Mouse (Mus musculus): ENCODE results near the gene Cux2. TPM values are rescaled to one million over a fixed set of nuclear protein-coding genes. Genes with fewer than 3 reads are reported as not detected.

Cux2 gene
- polyA plus RNA-seq, 1 experiment from 2014 or later: 14.6 TPM

GRCm38 (mm10) chr5:121810331-121811151 lies 239.4 kb downstream of the Cux2 start:
- H3K27me3 ChIP-seq (replicated peaks; ENCODE audit: control insufficient read depth, insufficient read depth, low read length): no peaks in the 10 kb centered on the region
- H3K27ac ChIP-seq (ENCODE audit: low read depth): no peak overlapping the region
- H3K9me3 ChIP-seq (ENCODE audit: control insufficient read depth, low read length): no peaks in the 10 kb centered on the region
- no peak overlapping the region for H3K9ac ChIP-seq (ENCODE audit: low read length)
- H3K4me1 ChIP-seq (replicated peaks; ENCODE audit: control insufficient read depth, insufficient read depth, low read length): no peaks in the 10 kb centered on the region
- H3K4me2 ChIP-seq (ENCODE audit: low read length): no peak overlapping the region
- peaks cover 78% of the 10 kb centered on the region for H3K36me3 ChIP-seq (ENCODE audit: control insufficient read depth, insufficient read depth, low read length)
- 79% methylated on average over 17 of the region's 17 CpGs for WGBS
- DNase-seq (ENCODE audit: low spot score): no peak
- no peak; the same call in 1 of the 2 replicates for ATAC-seq (replicated peaks; ENCODE audit: low FRiP score, low TSS enrichment, low read depth)
- no peak overlapping the region for H3K4me3 ChIP-seq (ENCODE audit: low read depth, low read length)

- H3K9ac ChIP-seq (ENCODE audit: low read length): no peak overlapping the region
- 65% methylated on average over 5 of the region's 5 CpGs for WGBS
- H3K9me3 ChIP-seq (ENCODE audit: control insufficient read depth, low read length): no peaks in the 10 kb centered on the region
- H3K4me1 ChIP-seq (replicated peaks; ENCODE audit: control insufficient read depth, insufficient read depth, low read length): no peaks in the 10 kb centered on the region
- H3K4me3 ChIP-seq (ENCODE audit: low read depth, low read length): no peak overlapping the region
- ATAC-seq (replicated peaks; ENCODE audit: low FRiP score, low TSS enrichment, low read depth) (no peak), DNase-seq (ENCODE audit: low spot score) (no peak)
- H3K27me3 ChIP-seq (replicated peaks; ENCODE audit: control insufficient read depth, insufficient read depth, low read length): no peaks in the 10 kb centered on the region
- H3K36me3 ChIP-seq (ENCODE audit: control insufficient read depth, insufficient read depth, low read length): peaks cover 77% of the 10 kb centered on the region
- no peak overlapping the region for H3K4me2 ChIP-seq (ENCODE audit: low read length)
- H3K27ac ChIP-seq (ENCODE audit: low read depth): no peak overlapping the region
These were observed 240.2 kb downstream of the Cux2 start for GRCm38 (mm10) chr5:121809667-121810224.

GRCm38 (mm10) chr5:121808202-121808601 lies 241.7 kb downstream of the Cux2 start:
- no peak overlapping the region for H3K27ac ChIP-seq (ENCODE audit: low read depth)
- 84% methylated on average over 2 of the region's 2 CpGs for WGBS
- H3K27me3 ChIP-seq (replicated peaks; ENCODE audit: control insufficient read depth, insufficient read depth, low read length): no peaks in the 10 kb centered on the region
- DNase-seq (ENCODE audit: low spot score) (no peak), ATAC-seq (replicated peaks; ENCODE audit: low FRiP score, low TSS enrichment, low read depth) (no peak)
- no peak overlapping the region for H3K4me3 ChIP-seq (ENCODE audit: low read depth, low read length)
- H3K4me1 ChIP-seq (replicated peaks; ENCODE audit: control insufficient read depth, insufficient read depth, low read length): no peaks in the 10 kb centered on the region
- no peak overlapping the region for H3K9ac ChIP-seq (ENCODE audit: low read length)
- H3K36me3 ChIP-seq (ENCODE audit: control insufficient read depth, insufficient read depth, low read length): peaks cover 78% of the 10 kb centered on the region
- H3K9me3 ChIP-seq (ENCODE audit: control insufficient read depth, low read length): no peaks in the 10 kb centered on the region
- H3K4me2 ChIP-seq (ENCODE audit: low read length): no peak overlapping the region

- Histone ChIP-seq H3K36me3 (ENCODE audit: control insufficient read depth, insufficient read depth, low read length) (peaks cover 78% of the 10 kb centered on the region), H3K4me1 (replicated peaks; ENCODE audit: control insufficient read depth, insufficient read depth, low read length) (no peaks in the 10 kb centered on the region), H3K27ac (ENCODE audit: low read depth) (peak overlapping the region; percentile 1; the same call in 1 of the 2 replicates), H3K4me3 (ENCODE audit: low read depth, low read length) (no peak overlapping the region), H3K9me3 (ENCODE audit: control insufficient read depth, low read length) (no peaks in the 10 kb centered on the region), H3K4me2 (ENCODE audit: low read length) (no peak overlapping the region), H3K27me3 (replicated peaks; ENCODE audit: control insufficient read depth, insufficient read depth, low read length) (no peaks in the 10 kb centered on the region), H3K9ac (ENCODE audit: low read length) (no peak overlapping the region)
- DNase-seq (ENCODE audit: low spot score) (no peak), ATAC-seq (replicated peaks; ENCODE audit: low FRiP score, low TSS enrichment, low read depth) (no peak)
- 51% methylated on average over 3 of the region's 3 CpGs for WGBS
These were observed 242.7 kb downstream of the Cux2 start for GRCm38 (mm10) chr5:121807186-121807585.

Small RNAs within 50 kb of the gene (microRNA-seq; reads per million reads assigned to microRNA genes)
- 0.59 reads per million for gene Mir7031

Other genes with a start within 250 kb of the Cux2 start
- gene Sh2b3, start 212.5 kb downstream of the Cux2 start, polyA plus RNA-seq (2014; fragmentation: Nextera tagmentation; extraction: Ambion mirVana): 15.4 and 16.3 TPM in 2 replicates
- gene Pheta1, start 201.1 kb downstream of the Cux2 start, polyA plus RNA-seq (2014; fragmentation: Nextera tagmentation; extraction: Ambion mirVana): 23.3 and 24.4 TPM in 2 replicates
- gene Myl2, start 50.8 kb upstream of the Cux2 start, polyA plus RNA-seq (2014; fragmentation: Nextera tagmentation; extraction: Ambion mirVana): not detected in 2 replicates
- gene Ccdc63, start 90.7 kb upstream of the Cux2 start, polyA plus RNA-seq (2014; fragmentation: Nextera tagmentation; extraction: Ambion mirVana): 0.32 TPM in 1 of 2 replicates, not detected in the other
- 259 and 270 TPM in 2 replicates for gene Ppp1cc, start 108.2 kb upstream of the Cux2 start, polyA plus RNA-seq (2014; fragmentation: Nextera tagmentation; extraction: Ambion mirVana)
- 4.7 and 6.7 TPM in 2 replicates for gene Hvcn1, start 156.7 kb upstream of the Cux2 start, polyA plus RNA-seq (2014; fragmentation: Nextera tagmentation; extraction: Ambion mirVana)
- 4.2 and 4.4 TPM in 2 replicates for gene Tctn1, start 214.4 kb upstream of the Cux2 start, polyA plus RNA-seq (2014; fragmentation: Nextera tagmentation; extraction: Ambion mirVana)
- 10.2 and 10.8 TPM in 2 replicates for gene Pptc7, start 234.3 kb upstream of the Cux2 start, polyA plus RNA-seq (2014; fragmentation: Nextera tagmentation; extraction: Ambion mirVana)